Mouse (Mus musculus): ENCODE data around the gene Capn9.

The Capn9 gene

GRCm38 (mm10) chr8:124643540-124644339, 67.8 kb downstream of the Capn9 start:
- DNase-seq, result peak; percentile 89

- no peak for DNase-seq
Measured at GRCm38 (mm10) chr8:124648311-124648710, 72.4 kb downstream of the Capn9 start.

DNA sequence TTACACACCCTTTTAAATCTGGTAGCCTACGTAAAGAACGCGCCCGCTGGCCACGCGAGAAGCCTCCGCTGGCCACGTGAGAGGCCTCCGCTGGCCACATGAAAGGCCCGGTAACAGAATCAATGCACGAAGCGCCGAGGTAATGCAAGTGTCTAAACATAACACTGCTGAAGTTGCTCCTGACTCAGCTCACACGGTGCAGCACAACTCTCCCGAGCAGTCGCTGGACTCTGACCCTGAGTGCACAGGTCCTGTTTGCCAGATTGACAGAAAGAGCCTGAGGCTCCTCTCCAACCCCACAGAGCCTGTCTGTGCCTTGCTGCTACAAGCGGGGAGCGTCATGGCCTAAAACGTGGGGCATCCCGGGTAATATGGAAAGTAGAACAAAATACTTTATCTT, 75.9 kb downstream of the Capn9 start:
- no peak for DNase-seq

DNA sequence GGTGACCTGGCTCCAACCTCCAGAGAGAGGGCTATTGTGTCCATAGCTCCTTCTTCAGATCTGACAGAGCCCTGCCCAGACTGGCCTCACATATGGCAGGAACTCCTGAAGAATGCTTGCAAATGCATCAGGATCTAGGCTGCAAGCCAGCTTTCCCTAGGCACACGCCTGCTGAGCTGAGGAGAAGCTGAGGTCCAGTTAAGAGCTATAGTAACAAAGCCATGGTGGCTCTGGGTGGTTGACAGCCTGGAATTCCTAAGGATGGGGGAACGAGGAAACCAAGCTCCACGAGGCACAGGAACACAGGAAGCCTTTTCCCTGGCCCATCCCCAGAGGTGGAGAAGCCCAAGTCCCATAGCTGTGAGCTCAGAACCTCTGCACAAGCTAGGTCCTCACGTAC, 76.6 kb downstream of the Capn9 start:
- DNase-seq, result no peak

GRCm38 (mm10) chr8:124653568-124654475, 77.9 kb downstream of the Capn9 start:
- DNase-seq, result no peak

DNA sequence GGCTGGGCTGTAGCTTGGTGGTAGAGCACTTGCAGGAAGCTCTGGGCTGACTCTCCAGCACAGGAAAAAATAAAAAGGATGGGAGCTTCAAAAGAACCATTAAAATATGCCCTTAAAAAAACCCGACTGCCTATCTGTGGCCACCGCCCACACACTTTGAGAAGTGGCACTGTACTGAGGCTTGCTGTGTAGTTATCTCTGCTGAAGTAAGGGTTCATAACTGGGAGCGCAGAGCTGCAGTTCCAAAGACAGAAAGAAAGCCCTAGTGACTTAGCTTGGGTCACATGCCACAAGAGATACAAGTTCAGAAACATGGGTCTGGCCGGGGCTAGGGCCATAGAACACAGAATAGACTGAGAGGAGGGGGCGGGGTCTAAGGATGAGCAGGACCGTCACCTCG, 82.0 kb downstream of the Capn9 start:
- DNase-seq, result no peak

- peak; percentile 60 for DNase-seq
Measured at GRCm38 (mm10) chr8:124658415-124658814, 82.5 kb downstream of the Capn9 start.

GRCm38 (mm10) chr8:124661781-124662180, 85.9 kb downstream of the Capn9 start:
- DNase-seq, result no peak

DNA sequence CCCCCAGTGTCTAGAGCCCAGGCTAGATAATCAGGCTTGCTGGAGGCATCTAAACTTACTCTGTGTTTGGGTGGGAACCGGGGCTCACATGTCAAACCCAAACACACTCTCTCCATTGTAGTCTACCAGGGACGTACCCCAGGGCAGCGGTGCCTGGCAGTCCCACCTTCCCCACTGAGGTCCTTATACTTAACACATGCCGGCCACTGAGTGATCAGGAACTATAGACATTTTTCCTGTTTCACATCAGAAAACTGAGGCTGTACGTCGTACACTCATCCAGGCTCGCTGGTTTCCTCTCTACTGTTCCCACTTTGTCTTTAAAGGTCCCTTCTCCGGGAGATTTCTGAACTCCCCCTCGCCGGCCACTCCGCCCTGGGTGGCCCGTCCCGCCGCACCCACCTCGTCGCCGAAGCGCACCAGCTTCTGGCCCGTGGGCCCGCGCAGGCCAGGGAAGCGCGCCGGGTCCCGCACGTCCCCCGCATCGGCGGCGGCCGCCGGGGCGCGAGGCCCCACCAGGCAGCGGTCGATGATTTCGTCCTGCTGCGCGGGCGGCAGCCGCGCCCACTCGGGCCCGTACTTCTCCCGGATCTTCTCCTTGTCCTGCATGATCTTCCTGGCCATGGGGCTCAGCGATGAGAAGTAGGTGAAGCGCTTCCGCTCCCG, 86.7 kb downstream of the Capn9 start:
- no peak for DNase-seq

DNA sequence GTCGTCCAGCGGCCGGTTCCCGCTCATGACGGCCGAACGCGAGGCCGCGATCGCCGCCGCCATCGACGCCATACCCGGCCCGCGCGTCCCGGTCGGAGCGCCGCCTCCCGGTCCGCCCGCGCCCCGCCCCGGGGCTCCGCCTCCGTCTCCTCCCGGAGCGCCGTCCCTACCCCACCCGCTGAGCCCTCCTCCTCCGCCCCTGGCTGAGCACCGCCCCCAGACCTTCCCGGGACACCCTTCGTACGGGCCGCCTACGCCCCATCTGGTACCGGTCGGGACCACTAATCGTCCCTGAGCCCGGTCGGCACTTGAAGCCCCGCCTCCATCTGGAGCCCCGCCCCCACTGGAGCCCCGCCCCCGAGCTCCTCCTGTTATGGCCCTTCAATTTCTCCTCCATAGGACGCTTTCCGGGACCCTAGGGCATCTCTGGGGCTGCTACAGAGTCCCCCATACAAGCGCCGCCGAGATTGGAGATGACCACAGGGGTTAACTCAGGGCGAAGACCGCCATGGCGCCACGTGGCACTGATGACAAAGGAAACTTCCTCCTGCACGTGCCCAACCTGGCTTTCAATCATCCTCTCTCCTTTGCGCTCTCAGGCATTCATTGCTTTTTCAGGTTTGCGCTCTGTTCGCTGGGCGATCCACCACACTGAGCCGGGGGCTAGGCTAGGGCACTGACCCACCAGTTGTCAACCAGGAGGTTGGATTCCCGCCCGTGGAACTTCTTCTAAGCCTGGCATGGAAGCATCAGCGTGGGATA, 87.4 kb downstream of the Capn9 start, which contains the start of gene 2310022B05Rik:
Gene 2310022B05Rik (minus strand): TSS at position 258 of the 762 bp plus-strand sequence.
- DNase-seq, result peak; percentile 92

DNA sequence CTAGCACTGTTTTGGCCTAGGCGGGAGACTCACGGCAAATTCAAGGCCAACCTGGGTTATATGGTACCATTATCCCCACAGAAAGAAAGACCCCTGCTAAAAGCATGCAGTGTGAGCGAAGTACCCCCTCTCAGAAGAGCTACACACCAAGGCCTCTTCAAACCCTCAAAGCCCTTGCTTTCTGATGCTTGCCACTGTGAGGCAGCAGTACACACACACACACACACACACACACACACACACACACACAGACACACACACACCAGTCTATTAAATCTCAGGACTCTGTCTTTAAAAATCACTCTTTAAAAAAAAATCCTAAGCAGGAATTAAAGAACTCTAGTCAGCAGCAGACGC, 87.9 kb downstream of the Capn9 start:
- DNase-seq, result no peak

GRCm38 (mm10) chr8:124664414-124664813, 88.5 kb downstream of the Capn9 start:
- no peak for DNase-seq
